Mouse (Mus musculus) B cell, adult 2 months (primary cell): Measurements from ENCODE around the gene Sympk.
"Not testable (repeated sequence)": the region's sequence is repeated elsewhere in the genome, so short reads cannot be mapped to it uniquely, and the experiment has no call there.

Source experiments
- DNase-seq, 2 experiments: peaks; one replicate each; pipeline ENCODE4 v3.0.0; 2022

The Sympk gene

DNA sequence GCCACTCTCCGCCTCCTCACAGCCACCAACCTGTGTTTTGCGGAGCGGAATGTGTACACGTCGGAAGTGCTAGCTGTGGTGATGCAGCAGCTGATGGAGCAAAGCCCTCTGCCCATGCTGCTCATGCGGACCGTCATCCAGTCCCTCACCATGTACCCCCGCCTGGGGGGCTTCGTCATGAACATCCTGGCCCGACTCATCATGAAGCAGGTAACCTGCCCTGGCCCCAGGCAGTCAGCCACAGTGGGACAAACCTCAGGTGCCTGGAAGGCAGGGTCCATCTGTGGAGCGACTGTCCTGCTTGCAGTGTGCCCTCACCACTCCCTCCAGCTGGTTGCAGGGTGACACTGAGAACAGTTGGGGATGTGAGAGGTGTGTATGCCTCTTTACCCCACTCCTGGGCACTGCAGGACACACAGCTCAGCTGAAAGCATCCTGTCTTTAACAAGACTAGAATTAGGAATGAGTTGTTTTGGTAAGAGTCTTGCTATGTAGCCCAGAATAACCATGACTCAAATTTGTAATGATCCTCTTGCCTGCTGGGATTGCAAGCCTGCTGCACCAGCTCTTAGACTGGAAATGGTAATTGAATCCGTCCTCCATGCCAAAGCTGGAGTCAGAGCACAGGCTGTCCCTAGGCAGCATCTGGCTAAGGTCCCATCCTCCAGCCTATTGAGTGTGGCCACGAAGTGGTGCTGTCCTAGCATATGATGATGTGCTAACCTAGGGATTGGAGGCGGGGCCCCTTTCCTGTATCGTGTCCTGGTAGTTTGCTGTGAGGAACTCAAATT lies 28.4 kb downstream of the Sympk start:
- no peak for DNase-seq

DNA sequence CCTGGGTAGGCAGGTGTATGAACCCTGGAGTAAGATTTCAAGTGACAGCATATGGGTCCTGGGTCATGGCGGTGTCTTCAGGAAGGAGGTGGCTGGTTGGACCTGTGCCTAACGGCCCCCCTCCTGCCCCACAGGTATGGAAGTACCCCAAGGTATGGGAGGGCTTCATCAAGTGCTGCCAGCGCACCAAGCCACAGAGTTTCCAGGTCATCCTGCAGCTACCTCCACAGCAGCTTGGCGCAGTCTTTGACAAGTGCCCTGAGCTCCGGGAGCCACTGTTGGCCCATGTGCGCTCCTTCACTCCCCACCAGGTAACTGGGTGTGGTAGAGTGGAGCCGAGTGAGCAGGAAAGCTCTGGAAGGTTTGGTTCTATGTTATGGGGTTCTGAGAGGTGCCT lies 29.0 kb downstream of the Sympk start:
- DNase-seq: no peak

- peak; percentile 52 for DNase-seq
Measured at GRCm38 (mm10) chr7:19054047-19054776, 30.0 kb downstream of the Sympk start, which contains the start of gene Rsph6a. Gene Rsph6a (plus strand): TSS chr7:19054690.

DNA sequence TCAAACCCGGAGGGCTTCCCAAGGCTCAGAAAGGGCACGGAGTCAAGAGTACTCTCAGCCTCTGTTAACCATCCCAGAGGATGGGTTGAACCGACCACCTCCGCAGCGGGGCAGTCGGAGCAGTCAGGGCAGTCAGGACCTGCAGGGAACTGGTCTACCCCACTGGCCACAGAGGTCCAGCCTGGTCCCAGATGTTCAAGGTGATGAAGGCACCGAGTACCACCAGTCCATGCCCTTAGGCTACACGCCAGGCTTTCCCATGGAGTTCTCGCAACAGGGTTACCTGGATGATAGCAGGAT lies 30.6 kb downstream of the Sympk start:
- no peak for DNase-seq

DNA sequence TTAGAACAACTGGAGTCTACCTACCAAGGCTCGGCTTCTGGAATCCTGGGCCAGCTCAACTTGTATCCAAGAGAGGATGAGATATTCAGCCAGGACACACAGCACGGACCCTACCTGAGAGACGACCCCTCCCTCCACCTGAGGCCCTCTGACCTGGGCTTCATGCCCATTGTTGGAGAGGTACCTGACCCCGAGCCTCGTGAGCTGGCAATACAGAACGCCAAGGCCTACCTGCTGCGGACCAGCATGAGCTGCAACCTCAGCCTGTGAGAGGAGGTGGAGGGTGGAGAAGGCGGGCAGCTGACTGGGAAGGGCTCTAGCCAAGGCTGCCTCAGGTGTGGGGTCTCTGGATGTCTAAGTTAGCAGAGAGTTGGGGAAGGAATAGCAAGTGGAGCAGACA lies 30.9 kb downstream of the Sympk start:
- DNase-seq: no peak

GRCm38 (mm10) chr7:19057405-19057804 lies 33.2 kb downstream of the Sympk start:
- DNase-seq: no peak

- no peak for DNase-seq
Measured at GRCm38 (mm10) chr7:19065896-19066295, 41.7 kb downstream of the Sympk start.

GRCm38 (mm10) chr7:19067063-19067462 lies 42.9 kb downstream of the Sympk start:
- DNase-seq: no peak

DNA sequence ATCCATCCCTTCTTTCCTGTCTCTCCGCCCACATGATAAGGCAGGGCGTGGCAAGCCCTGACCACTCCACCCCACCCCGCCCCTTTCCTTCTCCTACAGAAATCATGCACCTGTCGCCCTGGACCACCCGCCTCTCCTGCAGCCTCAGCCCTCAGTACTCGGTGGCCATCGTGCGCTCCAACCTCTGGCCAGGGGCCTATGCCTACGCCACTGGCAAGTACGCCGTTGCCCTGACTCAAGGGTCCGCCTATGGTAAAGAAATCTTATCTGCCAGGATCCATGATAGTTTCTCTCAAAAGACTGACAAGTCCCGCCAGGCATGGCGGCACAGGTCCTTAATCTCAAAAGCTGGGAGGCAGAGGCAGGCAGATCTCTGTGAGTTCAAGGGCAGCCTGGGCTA lies 43.8 kb downstream of the Sympk start:
- no peak for DNase-seq

GRCm38 (mm10) chr7:19068707-19069106 lies 44.5 kb downstream of the Sympk start:
- peak; percentile 88 to 90 for DNase-seq

DNA sequence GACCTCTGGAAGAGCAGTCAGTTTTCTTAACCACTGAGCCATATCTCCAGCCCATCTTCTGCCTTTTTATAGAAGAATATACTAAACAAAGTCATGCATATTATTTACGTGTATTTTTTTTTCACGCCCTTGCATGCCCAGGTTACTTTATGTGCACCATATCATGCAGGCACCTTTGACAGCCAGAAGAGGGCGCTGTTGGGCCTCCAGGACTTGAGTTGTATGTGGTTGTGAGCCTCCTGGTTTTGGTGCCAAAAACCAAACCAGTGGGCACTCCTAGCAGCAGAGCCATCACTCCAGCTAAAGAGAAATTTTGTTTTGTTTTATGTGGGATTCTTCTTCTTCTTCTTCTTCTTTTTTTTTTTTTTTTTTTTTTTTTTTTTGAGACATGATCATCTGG lies 45.3 kb downstream of the Sympk start:
- DNase-seq: peak; percentile 67 to 69

DNA sequence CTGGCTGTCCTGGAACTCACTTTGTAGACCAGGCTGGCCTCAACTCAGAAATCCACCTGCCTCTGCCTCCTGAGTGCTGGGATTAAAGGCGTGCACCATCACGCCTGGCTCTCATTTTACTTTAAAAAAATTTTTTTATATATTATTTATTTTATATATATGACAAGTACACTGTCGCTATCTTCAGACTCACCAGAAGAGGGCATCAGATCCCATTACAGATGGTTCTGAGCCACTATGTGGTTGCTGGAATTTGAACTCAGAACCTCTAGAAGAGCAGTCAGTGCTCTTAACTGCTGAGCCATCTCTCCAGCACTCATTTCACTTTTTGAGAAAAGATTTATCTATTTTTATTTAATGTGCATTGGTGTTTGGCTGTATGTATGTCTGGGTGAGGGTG lies 46.8 kb downstream of the Sympk start:
- not testable (repeated sequence) for DNase-seq

- DNase-seq: peak; percentile 74 to 75
Measured at GRCm38 (mm10) chr7:19073504-19073903, 49.3 kb downstream of the Sympk start.

DNA sequence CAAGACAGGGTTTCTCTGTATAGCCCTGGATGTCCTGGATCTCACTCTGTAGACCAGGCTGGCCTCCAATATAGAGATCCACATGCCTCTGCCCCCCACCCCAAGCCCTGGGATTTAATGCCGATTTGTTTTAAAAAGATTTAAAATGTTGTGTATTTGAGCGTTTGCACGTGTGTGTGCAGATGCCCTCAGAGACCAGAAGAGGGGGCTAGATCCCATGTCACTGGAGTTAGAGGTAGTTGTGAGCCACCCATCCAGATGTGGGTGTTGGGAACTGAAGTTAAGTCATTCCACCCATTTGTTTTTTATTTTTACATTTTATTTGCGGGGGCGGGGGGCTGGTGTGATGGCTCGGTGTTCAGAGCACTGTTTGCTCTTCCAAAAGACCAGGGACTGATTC lies 50.3 kb downstream of the Sympk start:
- DNase-seq: no peak

DNA sequence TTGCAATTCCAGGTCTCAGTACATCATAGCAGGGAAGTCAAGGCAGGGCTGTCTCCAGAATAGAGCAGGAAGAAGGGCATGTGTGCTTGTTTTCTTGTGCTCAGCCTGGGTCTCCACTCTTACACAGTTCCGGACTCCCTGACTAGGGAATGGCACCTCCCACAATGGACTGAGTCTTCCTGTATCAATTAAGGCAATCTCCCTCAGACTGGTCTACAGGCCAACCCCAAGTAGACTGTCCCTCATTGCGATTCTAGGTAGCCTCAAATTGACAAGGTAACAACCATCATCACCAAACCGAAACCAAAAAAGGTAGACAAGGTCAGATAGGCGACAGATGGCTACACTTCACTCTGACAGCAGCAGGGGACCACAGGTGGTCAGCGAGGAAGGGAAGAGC lies 51.1 kb downstream of the Sympk start:
- no peak for DNase-seq

DNA sequence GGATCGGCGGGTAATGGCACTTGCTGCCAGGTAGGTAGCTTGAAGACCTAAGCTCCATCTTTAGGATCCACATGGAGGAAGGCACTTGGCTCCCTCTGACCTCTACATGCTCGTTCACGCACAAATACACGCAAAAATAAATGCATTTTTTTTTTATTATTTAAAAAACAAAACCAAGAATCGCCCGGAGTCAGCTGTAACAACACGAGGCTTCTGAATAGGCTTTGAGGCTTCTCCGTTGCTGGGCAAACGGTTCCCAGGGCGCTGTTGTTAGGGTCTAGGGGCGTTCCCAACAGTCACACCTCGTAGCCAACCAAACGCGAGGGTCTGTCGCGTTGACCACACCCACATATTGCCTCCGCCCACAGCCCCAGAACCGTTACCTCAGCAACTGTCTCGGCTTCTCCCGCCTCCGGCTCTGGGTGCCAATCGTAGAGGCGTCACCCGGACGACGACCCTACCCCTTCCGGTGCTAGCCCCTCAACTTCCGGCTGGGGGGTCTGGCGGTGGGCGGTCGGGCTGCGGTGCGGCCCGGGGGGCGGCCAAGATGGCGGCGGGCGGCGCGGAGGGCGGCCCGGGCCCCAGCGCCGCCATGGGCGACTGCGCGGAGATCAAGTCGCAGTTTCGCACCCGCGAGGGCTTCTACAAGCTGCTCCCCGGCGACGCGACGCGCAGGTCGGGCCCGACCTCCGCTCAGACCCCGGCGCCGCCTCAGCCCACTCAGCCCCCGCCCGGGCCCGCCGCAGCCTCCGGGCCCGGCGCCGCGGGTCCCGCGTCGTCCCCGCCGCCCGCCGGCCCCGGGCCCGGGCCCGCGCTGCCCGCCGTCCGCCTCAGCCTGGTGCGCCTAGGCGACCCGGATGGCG lies 51.8 kb downstream of the Sympk start, which contains the start of gene Dmwd:
TSS of gene Dmwd (plus strand) at position 505 of the 863 bp plus-strand sequence.
- DNase-seq: peak; percentile 73

DNA sequence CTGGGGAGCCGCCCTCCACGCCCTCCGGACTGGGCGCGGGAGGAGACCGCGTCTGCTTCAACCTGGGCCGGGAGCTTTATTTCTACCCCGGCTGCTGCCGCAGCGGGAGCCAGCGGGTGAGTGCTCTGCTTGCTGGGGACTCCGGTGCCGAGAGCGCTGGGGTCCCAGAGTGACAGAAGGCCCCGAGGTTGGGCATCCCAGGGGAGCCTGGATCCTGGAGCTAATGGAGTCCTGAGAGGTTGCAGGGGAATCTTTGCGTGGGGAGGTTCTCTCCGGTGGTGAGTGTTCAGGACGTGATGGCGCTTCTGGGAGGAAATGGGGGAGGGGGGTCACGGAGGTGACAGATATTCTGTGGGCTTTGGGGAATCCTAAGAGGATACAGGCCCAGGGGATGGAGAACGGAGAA lies 52.4 kb downstream of the Sympk start:
- peak; percentile 28 to 46 for DNase-seq

- DNase-seq: peak; percentile 83 to 88
Measured at GRCm38 (mm10) chr7:19077761-19078160, 53.6 kb downstream of the Sympk start.

GRCm38 (mm10) chr7:19078732-19079131 lies 54.6 kb downstream of the Sympk start:
- no peak for DNase-seq

- DNase-seq: no peak
Measured at GRCm38 (mm10) chr7:19080451-19080950, 56.3 kb downstream of the Sympk start.

DNA sequence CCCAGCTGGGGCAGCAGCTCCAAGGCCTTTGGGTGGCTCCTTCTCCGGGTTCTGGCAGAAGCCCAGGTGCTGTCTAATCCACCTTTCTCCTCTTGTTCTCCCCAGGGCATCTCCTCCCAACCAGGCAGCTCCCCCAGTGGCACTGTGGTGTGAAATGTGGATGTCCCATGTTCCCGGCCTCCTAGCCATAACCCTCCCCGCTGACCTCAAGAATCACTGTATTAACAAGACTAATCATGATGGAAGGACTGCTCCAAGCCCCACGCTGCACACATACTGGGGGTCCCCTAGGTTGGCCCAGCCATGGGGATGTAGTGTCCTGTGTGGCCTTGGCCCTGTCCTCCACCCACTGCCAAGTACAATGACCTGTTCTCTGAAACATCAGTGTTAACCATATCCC lies 58.0 kb downstream of the Sympk start:
- DNase-seq: no peak

- no peak for DNase-seq
Measured at GRCm38 (mm10) chr7:19083096-19083495, 58.9 kb downstream of the Sympk start.

GRCm38 (mm10) chr7:19083701-19084100 lies 59.5 kb downstream of the Sympk start, which contains the start of gene Dmpk:
Gene Dmpk (plus strand): TSS chr7:19083849.
- DNase-seq: no peak
